Mouse (Mus musculus) myocyte (in vitro differentiated cells): ENCODE measurements around the gene Snrpa.

Experiments used
- MYOD1 ChIP-seq, 3 experiments: IDR thresholded peaks; one replicate each; pipeline ENCODE4 v1.6.1; 2011; ENCODE audit warnings: control low read depth in 2 of 3, low read depth in 2 of 3, mild to moderate bottlenecking in 2 of 3, moderate library complexity in 1 of 3; ENCODE audit not compliant: insufficient read length in 2 of 3, control insufficient read depth in 1 of 3
- POLR2A ChIP-seq: IDR thresholded peaks from one replicate; pipeline ENCODE4 v1.6.1; 2011; ENCODE audit warnings: low read depth, mild to moderate bottlenecking, control low read depth, moderate library complexity; ENCODE audit not compliant: insufficient read length
- TCF12 ChIP-seq: IDR thresholded peaks from one replicate; pipeline ENCODE4 v1.6.1; 2011; ENCODE audit warnings: mild to moderate bottlenecking, control low read depth; ENCODE audit not compliant: poor library complexity, insufficient read depth, severe bottlenecking
- TCF3 ChIP-seq: IDR thresholded peaks from one replicate; pipeline ENCODE4 v1.6.1; 2011; ENCODE audit warnings: low read depth, control low read depth; ENCODE audit not compliant: insufficient read length
- USF1 ChIP-seq: IDR thresholded peaks from one replicate; pipeline ENCODE4 v1.6.1; 2011; ENCODE audit warnings: low read depth, mild to moderate bottlenecking, control low read depth, moderate library complexity

DNA sequence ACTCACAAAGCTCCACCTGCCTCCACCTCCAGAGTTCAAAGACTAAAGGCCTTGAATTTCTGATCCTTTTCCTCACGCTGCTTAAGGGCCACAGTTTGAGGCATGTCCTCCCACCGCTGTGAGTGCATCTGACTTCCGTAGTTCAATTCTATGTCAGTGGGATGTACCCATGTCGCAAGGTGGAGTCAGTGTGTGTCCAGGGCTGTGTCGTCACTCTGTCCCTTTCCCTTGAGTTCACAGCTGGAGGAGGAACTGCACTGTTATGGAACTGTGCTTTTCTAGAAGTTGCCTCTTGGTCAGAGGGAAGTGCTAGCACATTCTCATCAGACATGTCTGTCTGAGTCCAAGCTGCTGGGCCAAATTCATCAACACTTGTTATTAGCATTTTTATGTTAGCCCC is 42.5 kb upstream of the Snrpa start:
- TF ChIP-seq POLR2A (no peak), USF1 (no peak), TCF12 (no peak), MYOD1 (IDR thresholded peaks at IDR 0.05; ENCODE audit: control insufficient read depth in 1 of 3, insufficient read length in 2 of 3, low read depth in 2 of 3) (no peak), TCF3 (no peak)
